Mouse (Mus musculus) heart, embryonic 13.5 days (tissue): ENCODE results near the gene Klhdc1. TPM values are rescaled to one million over a fixed set of nuclear protein-coding genes. Genes with fewer than 3 reads are reported as not detected.
A peak's percentile ranks its signal among the peaks of the same experiment; 100 is the strongest.

Experiments
- ATAC-seq: fragments of 200-750 bp; cut with Nextera tagmentation; 2 replicates; pipeline ENCODE4 v1.8.0; 2017; ENCODE audit warnings: moderate TSS enrichment; ENCODE audit not compliant: insufficient number of reproducible peaks, low FRiP score, low TSS enrichment; ENCODE audit errors: extremely low read depth
- H3K27ac ChIP-seq: fragments of 300-500 bp; sonication (generic); replicated peaks from 2 replicates; pipeline ENCODE4 v1.5.1; 2015; ENCODE audit warnings: moderate library complexity, mild to moderate bottlenecking, inconsistent platforms
- H3K27me3 ChIP-seq: fragments of 300-500 bp; sonication (generic); replicated peaks from 2 replicates; pipeline ENCODE4 v1.6.1; 2015; ENCODE audit warnings: mild to moderate bottlenecking, inconsistent platforms
- H3K36me3 ChIP-seq: fragments of 300-500 bp; sonication (generic); 2 replicates; pipeline ENCODE4 v1.6.1; 2015; ENCODE audit warnings: mild to moderate bottlenecking, inconsistent platforms
- H3K4me1 ChIP-seq: fragments of 300-500 bp; sonication (generic); 2 replicates; pipeline ENCODE4 v1.6.1; 2015; ENCODE audit warnings: inconsistent platforms
- H3K4me2 ChIP-seq: fragments of 300-500 bp; sonication (generic); 2 replicates; pipeline ENCODE4 v1.6.1; 2015; ENCODE audit warnings: inconsistent platforms, mild to moderate bottlenecking, moderate library complexity
- H3K4me3 ChIP-seq: fragments of 300-500 bp; sonication (generic); 2 replicates; pipeline ENCODE4 v1.5.1; 2015; ENCODE audit warnings: moderate library complexity, mild to moderate bottlenecking, inconsistent platforms
- H3K9ac ChIP-seq: fragments of 300-500 bp; sonication (generic); 2 replicates; pipeline ENCODE4 v1.6.1; 2015; ENCODE audit warnings: inconsistent platforms, mild to moderate bottlenecking, moderate library complexity
- H3K9me3 ChIP-seq: fragments of 300-500 bp; sonication (generic); 2 replicates; pipeline ENCODE4 v1.6.1; 2016; ENCODE audit warnings: inconsistent platforms
- WGBS: fragments of 180-500 bp; shearing (Covaris S2); methylation state at CpG from one replicate; pipeline ENCODE4 v1.1.7; 2015; ENCODE audit warnings: mixed read lengths; 5-methylcytosine and 5-hydroxymethylcytosine counted together
- polyA plus RNA-seq: library from polyadenylated mRNA; unstranded; fragments of >200 nt; fragmentation: Nextera tagmentation; extraction: Ambion mirVana; gene quantifications from 2 replicates; pipeline ENCODE4 v1.2.1, GENCODE M21; 2015

Klhdc1 gene
- polyA plus RNA-seq, 1 experiment from 2014 or later = 8.6 TPM

DNA sequence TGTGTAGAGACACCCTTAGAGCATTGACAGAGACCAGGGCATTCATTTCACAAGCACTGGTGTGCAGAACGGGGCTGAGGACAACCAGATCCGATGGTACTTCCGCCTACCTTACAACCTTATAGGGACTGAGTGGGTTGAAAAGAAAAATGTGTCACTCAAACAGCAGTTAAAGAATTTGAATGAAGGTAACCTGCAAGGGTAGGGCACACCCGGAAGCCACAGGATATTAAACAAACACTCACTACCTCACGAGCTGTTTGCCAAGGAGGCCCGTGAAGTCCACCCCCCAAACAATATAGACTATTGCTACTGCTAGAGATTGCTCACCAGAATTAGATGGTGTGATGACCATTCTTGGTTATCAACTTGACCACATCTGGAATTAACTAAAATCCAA, 5.2 kb upstream of the Klhdc1 start:
- H3K4me1 ChIP-seq = peaks cover under 1% of the 10 kb centered on the region; the same call in 1 of the 2 replicates
- H3K27ac ChIP-seq = no peak overlapping the region
- 82% methylated on average over 6 of the region's 6 CpGs for WGBS
- H3K4me2 ChIP-seq = no peak overlapping the region
- H3K9me3 ChIP-seq = no peaks in the 10 kb centered on the region
- no peaks in the 10 kb centered on the region for H3K36me3 ChIP-seq
- no peak for ATAC-seq
- no peak overlapping the region for H3K4me3 ChIP-seq
- H3K9ac ChIP-seq = no peak overlapping the region
- H3K27me3 ChIP-seq = no peaks in the 10 kb centered on the region

- no peak for ATAC-seq
- 30% methylated on average over 3 of the region's 3 CpGs for WGBS
- Histone ChIP-seq H3K27me3 (no peaks in the 10 kb centered on the region), H3K9ac (no peak overlapping the region), H3K4me1 (peaks cover 10% of the 10 kb centered on the region), H3K9me3 (no peaks in the 10 kb centered on the region), H3K4me2 (no peak overlapping the region), H3K4me3 (no peak overlapping the region), H3K36me3 (no peaks in the 10 kb centered on the region), H3K27ac (no peak overlapping the region)
These were observed 2.7 kb upstream of the Klhdc1 start for GRCm38 (mm10) chr12:69238284-69238683.

GRCm38 (mm10) chr12:69241405-69241770, 412 bp downstream of the Klhdc1 start:
- Histone ChIP-seq H3K4me3 (peak overlapping the region; percentile 80), H3K27ac (peak overlapping the region; percentile 84), H3K36me3 (no peaks in the 10 kb centered on the region), H3K9ac (peak overlapping the region; percentile 91), H3K4me1 (peaks cover 15% of the 10 kb centered on the region), H3K9me3 (no peaks in the 10 kb centered on the region), H3K27me3 (no peaks in the 10 kb centered on the region), H3K4me2 (peak overlapping the region; percentile 77)
- no peak for ATAC-seq
- WGBS = 0% methylated on average over 3 of the region's 3 CpGs

GRCm38 (mm10) chr12:69241771-69242431, 925 bp downstream of the Klhdc1 start:
- Histone ChIP-seq H3K27me3 (no peaks in the 10 kb centered on the region), H3K9ac (peak overlapping the region; percentile 91)
- peak; percentile 74 for ATAC-seq

DNA sequence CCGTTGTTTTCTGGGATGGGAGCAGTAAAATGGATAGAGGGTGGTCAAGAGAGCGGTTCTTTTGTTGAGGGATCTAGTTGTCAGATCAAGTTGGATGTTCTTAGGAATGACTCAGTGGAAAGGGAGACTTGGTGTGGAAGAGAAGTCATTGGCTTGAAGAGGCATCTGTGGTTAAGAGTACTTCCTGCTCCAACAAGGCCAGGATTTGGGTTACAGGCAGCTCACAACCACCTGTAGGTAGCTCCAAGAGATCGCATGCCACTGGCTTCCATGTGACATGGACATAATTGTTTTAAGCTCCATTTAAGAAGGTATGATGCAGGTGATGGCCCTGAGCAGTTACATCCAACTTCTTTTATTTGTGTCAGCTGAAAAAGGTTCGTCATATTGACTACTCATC, 8.8 kb downstream of the Klhdc1 start:
- no peak overlapping the region for H3K4me2 ChIP-seq
- no peaks in the 10 kb centered on the region for H3K4me1 ChIP-seq
- no peak overlapping the region for H3K9ac ChIP-seq
- no peak overlapping the region for H3K4me3 ChIP-seq
- 83% methylated on average over 4 of the region's 4 CpGs for WGBS
- ATAC-seq = no peak
- H3K9me3 ChIP-seq = no peaks in the 10 kb centered on the region
- no peak overlapping the region for H3K27ac ChIP-seq
- H3K27me3 ChIP-seq = no peaks in the 10 kb centered on the region
- H3K36me3 ChIP-seq = 0 out of 2 replicates have a peak, but pooled peaks cover 4% of the 10 kb centered on the region

More at GRCm38 (mm10) chr12:69241771-69242431, 925 bp downstream of the Klhdc1 start:
- no peaks in the 10 kb centered on the region for H3K36me3 ChIP-seq
- peak overlapping the region; percentile 84 for H3K27ac ChIP-seq
- peak overlapping the region; percentile 80 for H3K4me3 ChIP-seq
- H3K4me2 ChIP-seq = peak overlapping the region; percentile 77
- under 1% methylated on average over 63 of the region's 64 CpGs for WGBS
- H3K9me3 ChIP-seq = no peaks in the 10 kb centered on the region
- H3K4me1 ChIP-seq = peaks cover 15% of the 10 kb centered on the region

GRCm38 (mm10) chr12:69250756-69251155, 9.8 kb downstream of the Klhdc1 start:
- Histone ChIP-seq H3K4me1 (no peaks in the 10 kb centered on the region), H3K9me3 (no peaks in the 10 kb centered on the region), H3K4me2 (no peak overlapping the region), H3K27me3 (no peaks in the 10 kb centered on the region), H3K36me3 (0 out of 2 replicates have a peak, but pooled peaks cover 4% of the 10 kb centered on the region), H3K27ac (no peak overlapping the region), H3K4me3 (no peak overlapping the region), H3K9ac (no peak overlapping the region)
- 53% methylated on average over 8 of the region's 8 CpGs for WGBS
- no peak for ATAC-seq

GRCm38 (mm10) chr12:69253806-69254205, 12.8 kb downstream of the Klhdc1 start:
- no peak overlapping the region for H3K4me2 ChIP-seq
- 76% methylated on average over 1 of the region's 1 CpGs for WGBS
- no peak overlapping the region for H3K9ac ChIP-seq
- H3K27me3 ChIP-seq = no peaks in the 10 kb centered on the region
- H3K36me3 ChIP-seq = peaks cover 4% of the 10 kb centered on the region; the same call in 1 of the 2 replicates
- H3K4me1 ChIP-seq = no peaks in the 10 kb centered on the region
- no peak for ATAC-seq
- no peak overlapping the region for H3K27ac ChIP-seq
- H3K4me3 ChIP-seq = no peak overlapping the region
- no peaks in the 10 kb centered on the region for H3K9me3 ChIP-seq

DNA sequence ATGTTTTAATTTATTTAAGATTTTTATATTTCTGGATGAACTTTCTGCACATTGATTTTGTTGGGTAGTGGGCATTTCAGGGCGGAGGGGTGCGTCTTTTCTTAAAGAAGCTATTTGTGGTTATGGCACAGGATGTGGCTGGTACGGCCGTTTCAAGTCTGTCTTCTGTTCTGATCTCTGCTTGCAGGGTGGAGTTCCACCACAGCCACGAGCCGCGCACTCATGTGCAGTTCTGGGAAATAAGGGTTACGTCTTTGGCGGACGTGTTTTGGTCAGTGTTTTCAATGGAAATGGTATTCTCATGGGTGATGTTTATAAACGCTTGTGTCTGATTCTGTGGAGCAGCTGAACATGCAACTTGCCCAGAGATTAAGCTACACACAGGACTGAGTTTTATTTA, 16.9 kb downstream of the Klhdc1 start:
- H3K4me2 ChIP-seq = no peak overlapping the region
- no peaks in the 10 kb centered on the region; the same call in 1 of the 2 replicates for H3K36me3 ChIP-seq
- no peaks in the 10 kb centered on the region for H3K27me3 ChIP-seq
- ATAC-seq = no peak
- WGBS = 79% methylated on average over 11 of the region's 11 CpGs
- H3K9me3 ChIP-seq = no peaks in the 10 kb centered on the region
- no peak overlapping the region for H3K27ac ChIP-seq
- H3K4me3 ChIP-seq = no peak overlapping the region
- H3K9ac ChIP-seq = no peak overlapping the region
- H3K4me1 ChIP-seq = no peaks in the 10 kb centered on the region

- Histone ChIP-seq H3K4me1 (no peaks in the 10 kb centered on the region), H3K9ac (no peak overlapping the region), H3K4me3 (no peak overlapping the region), H3K27ac (no peak overlapping the region), H3K9me3 (no peaks in the 10 kb centered on the region), H3K4me2 (no peak overlapping the region), H3K36me3 (no peaks in the 10 kb centered on the region; the same call in 1 of the 2 replicates), H3K27me3 (no peaks in the 10 kb centered on the region)
- ATAC-seq = no peak
- 85% methylated on average over 5 of the region's 5 CpGs for WGBS
These were observed 21.3 kb downstream of the Klhdc1 start for GRCm38 (mm10) chr12:69262251-69262650.

GRCm38 (mm10) chr12:69265031-69265430, 24.1 kb downstream of the Klhdc1 start:
- no peak overlapping the region for H3K9ac ChIP-seq
- ATAC-seq = no peak

GRCm38 (mm10) chr12:69267956-69268632, 27.1 kb downstream of the Klhdc1 start:
- no peaks in the 10 kb centered on the region for H3K27me3 ChIP-seq
- ATAC-seq = no peak
- no peaks in the 10 kb centered on the region for H3K36me3 ChIP-seq
- WGBS = 75% methylated on average over 11 of the region's 11 CpGs
- H3K4me3 ChIP-seq = no peak overlapping the region
- no peaks in the 10 kb centered on the region for H3K4me1 ChIP-seq
- no peak overlapping the region for H3K27ac ChIP-seq
- no peak overlapping the region for H3K9ac ChIP-seq
- no peaks in the 10 kb centered on the region for H3K9me3 ChIP-seq
- no peak overlapping the region for H3K4me2 ChIP-seq

More at GRCm38 (mm10) chr12:69265031-69265430, 24.1 kb downstream of the Klhdc1 start:
- H3K4me1 ChIP-seq = no peaks in the 10 kb centered on the region
- H3K36me3 ChIP-seq = no peaks in the 10 kb centered on the region
- 70% methylated on average over 3 of the region's 3 CpGs for WGBS
- H3K4me2 ChIP-seq = no peak overlapping the region
- H3K27me3 ChIP-seq = no peaks in the 10 kb centered on the region
- no peak overlapping the region for H3K4me3 ChIP-seq
- no peak overlapping the region for H3K27ac ChIP-seq
- no peaks in the 10 kb centered on the region for H3K9me3 ChIP-seq

DNA sequence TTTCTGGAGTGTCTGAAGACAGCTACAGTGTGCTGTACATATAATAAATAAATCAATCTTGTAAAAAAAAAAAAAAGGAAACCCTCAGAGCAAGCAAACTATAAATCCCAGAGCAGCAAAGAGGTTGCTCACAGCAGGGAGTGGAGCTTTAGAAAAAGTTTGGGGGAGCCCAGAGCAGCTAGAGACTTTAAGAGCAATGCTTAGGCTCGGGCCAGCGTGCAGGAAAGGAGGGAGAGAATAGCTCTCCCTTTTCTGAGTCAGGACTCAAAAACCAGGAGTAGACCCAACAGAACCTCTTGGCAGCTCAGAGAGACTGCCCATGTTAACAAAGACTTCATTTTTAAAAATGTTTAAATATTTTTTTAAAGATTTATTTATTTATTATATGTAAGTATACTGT, 28.0 kb downstream of the Klhdc1 start:
- Histone ChIP-seq H3K9ac (no peak overlapping the region), H3K4me1 (no peaks in the 10 kb centered on the region), H3K36me3 (no peaks in the 10 kb centered on the region), H3K27ac (no peak overlapping the region), H3K4me2 (no peak overlapping the region), H3K9me3 (no peaks in the 10 kb centered on the region), H3K27me3 (no peaks in the 10 kb centered on the region), H3K4me3 (no peak overlapping the region)
- ATAC-seq = no peak
- WGBS = 75% methylated on average over 2 of the region's 2 CpGs
